Mouse (Mus musculus) left cerebral cortex, postnatal 25 days (tissue): ENCODE data around the gene Adh6a. TPM values are rescaled to one million over a fixed set of nuclear protein-coding genes. Genes with fewer than 3 reads are reported as not detected.

ENCODE experiments used
- DNase-seq, 2 experiments: peaks; one replicate each; pipeline ENCODE4 v3.0.0; 2022; ENCODE audit warnings: low spot score in 2 of 2, mixed read lengths in 1 of 2
- intact Hi-C: fragments of 180-260 bp; cut with DNase I; formaldehyde crosslinking; loops from one replicate; pipeline ENCODE4 v1.15.1; 2025
- total RNA-seq, 2 experiments: library from RNA; stranded (reverse); gene quantifications; 2 replicates each; pipeline ENCODE4 v1.2.3; 2021

Gene Adh6a
- total RNA-seq, result not detected

GRCm38 (mm10) chr3:138312965-138313364, at the start of gene Adh6a:
Gene Adh6a (plus strand): TSS chr3:138313286.
- intact Hi-C loops, result no loop called here
- no peak for DNase-seq

- peak; percentile 6 to 42 for DNase-seq
- intact Hi-C loops, result no loop called here
Measured at GRCm38 (mm10) chr3:138264648-138265047, 48.4 kb upstream of the Adh6a start.

GRCm38 (mm10) chr3:138270507-138270906, 42.6 kb upstream of the Adh6a start:
- intact Hi-C loops, result no loop called here
- DNase-seq, result no peak

- no peak for DNase-seq
- intact Hi-C loops, result no loop called here
Measured at GRCm38 (mm10) chr3:138271297-138271696, 41.8 kb upstream of the Adh6a start.

GRCm38 (mm10) chr3:138273080-138273479, 40.0 kb upstream of the Adh6a start:
- no peak for DNase-seq
- intact Hi-C loops, result no loop called here

GRCm38 (mm10) chr3:138275100-138275499, 38.0 kb upstream of the Adh6a start:
- DNase-seq, result no peak
- intact Hi-C loops, result no loop called here

- intact Hi-C loops, result no loop called here
- DNase-seq, result no peak
Measured at GRCm38 (mm10) chr3:138282556-138282955, 30.5 kb upstream of the Adh6a start.

GRCm38 (mm10) chr3:138283831-138284230, 29.3 kb upstream of the Adh6a start:
- intact Hi-C loops, result no loop called here
- DNase-seq, result no peak

GRCm38 (mm10) chr3:138285986-138286385, 27.1 kb upstream of the Adh6a start:
- no peak for DNase-seq

GRCm38 (mm10) chr3:138287686-138288085, 25.4 kb upstream of the Adh6a start:
- intact Hi-C loops, result no loop called here
- no peak for DNase-seq

More at GRCm38 (mm10) chr3:138285986-138286385, 27.1 kb upstream of the Adh6a start:
- intact Hi-C loops, result no loop called here

- DNase-seq, result no peak
Measured at GRCm38 (mm10) chr3:138290672-138291071, 22.4 kb upstream of the Adh6a start.

GRCm38 (mm10) chr3:138291529-138292117, 21.5 kb upstream of the Adh6a start:
- intact Hi-C loops, result no loop called here

More at GRCm38 (mm10) chr3:138290672-138291071, 22.4 kb upstream of the Adh6a start:
- intact Hi-C loops, result no loop called here

GRCm38 (mm10) chr3:138293298-138293895, 19.7 kb upstream of the Adh6a start:
- intact Hi-C loops, result no loop called here
- DNase-seq, result no peak

More at GRCm38 (mm10) chr3:138291529-138292117, 21.5 kb upstream of the Adh6a start:
- DNase-seq, result no peak

GRCm38 (mm10) chr3:138300130-138300529, 13.0 kb upstream of the Adh6a start:
- DNase-seq, result no peak
- intact Hi-C loops, result no loop called here

- intact Hi-C loops, result no loop called here
- DNase-seq, result no peak
Measured at GRCm38 (mm10) chr3:138302676-138303075, 10.4 kb upstream of the Adh6a start.

GRCm38 (mm10) chr3:138303771-138304488, 9.2 kb upstream of the Adh6a start:
- intact Hi-C loops, result no loop called here
- DNase-seq, result no peak

- intact Hi-C loops, result no loop called here
- no peak for DNase-seq
Measured at GRCm38 (mm10) chr3:138304489-138304871, 8.6 kb upstream of the Adh6a start.

GRCm38 (mm10) chr3:138305486-138306289, 7.4 kb upstream of the Adh6a start:
- peak in 1 of 2 experiments; percentile 10 for DNase-seq
- intact Hi-C loops, result no loop called here

- DNase-seq, result no peak
- intact Hi-C loops, result no loop called here
Measured at GRCm38 (mm10) chr3:138306290-138306683, 6.8 kb upstream of the Adh6a start.

- no peak for DNase-seq
- intact Hi-C loops, result no loop called here
Measured at GRCm38 (mm10) chr3:138309910-138310309, 3.2 kb upstream of the Adh6a start.
